Mouse (Mus musculus) G1E (cell line): ENCODE data around the gene Nphp4.

ENCODE experiments used
- CTCF ChIP-seq: IDR thresholded peaks from 2 replicates; pipeline ENCODE4 v1.5.1; 2012; ENCODE audit warnings: low read depth, low read length, inconsistent platforms, mixed read lengths
- GATA1 ChIP-seq: IDR thresholded peaks from 2 replicates; pipeline ENCODE4 v1.6.1; 2012; ENCODE audit warnings: borderline replicate concordance, low read length, inconsistent platforms, mixed read lengths
- GATA2 ChIP-seq: IDR thresholded peaks from 2 replicates; pipeline ENCODE4 v1.6.1; 2012; ENCODE audit warnings: low read depth, low read length, inconsistent platforms, borderline replicate concordance
- POLR2AphosphoS5 ChIP-seq: IDR thresholded peaks from 2 replicates; pipeline ENCODE4 v1.6.1; 2012; ENCODE audit warnings: low read depth, low read length, inconsistent platforms; ENCODE audit not compliant: insufficient replicate concordance
- TAL1 ChIP-seq: conservative IDR thresholded peaks from 2 replicates; pipeline ENCODE4 v1.6.1; 2012; ENCODE audit warnings: low read depth, low read length, inconsistent platforms, mixed read lengths

DNA sequence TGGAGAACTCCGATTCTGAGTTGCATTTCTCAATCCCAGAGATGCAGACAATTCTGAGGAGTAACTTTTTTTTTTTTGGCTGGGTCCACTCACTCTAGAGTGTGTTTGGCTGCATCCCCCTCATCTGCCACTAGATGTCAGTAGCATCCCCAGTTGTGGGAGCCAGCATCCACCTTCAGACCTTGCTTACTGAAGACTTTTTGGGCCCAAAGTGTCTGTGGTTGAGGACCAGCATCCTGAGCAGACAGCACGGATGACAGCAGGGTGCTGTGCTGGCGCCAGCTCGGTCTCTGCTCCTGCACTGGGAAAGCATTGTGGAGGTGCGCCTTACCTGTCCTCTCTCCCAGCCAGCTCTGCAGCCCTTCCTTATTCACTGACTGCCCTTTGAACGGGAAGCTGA, 43.6 kb downstream of the Nphp4 start:
- TF ChIP-seq CTCF (0 out of 2 replicates have a peak, but pooled peaks have one; percentile 9), POLR2AphosphoS5 (no peak), TAL1 (no peak), GATA1 (no peak), GATA2 (no peak)
